Mouse (Mus musculus): ENCODE data around the gene Upk1b. TPM values are rescaled to one million over a fixed set of nuclear protein-coding genes. Genes with fewer than 3 reads are reported as not detected.
A peak's percentile ranks its signal among the peaks of the same experiment; 100 is the strongest.

Upk1b gene
- polyA plus RNA-seq, 1 experiment from 2014 or later = 18.0 TPM

GRCm38 (mm10) chr16:38785301-38785700, 14.8 kb downstream of the Upk1b start:
- Histone ChIP-seq H3K4me2 (ENCODE audit: low read depth, low read length) (no peak overlapping the region), H3K9me3 (replicated peaks; ENCODE audit: control insufficient read depth, low read length) (no peaks in the 10 kb centered on the region), H3K4me1 (ENCODE audit: control insufficient read depth, insufficient read depth, low read length) (no peaks in the 10 kb centered on the region), H3K4me3 (ENCODE audit: low read length) (no peak overlapping the region), H3K27me3 (ENCODE audit: control insufficient read depth, insufficient read depth, low read length) (no peaks in the 10 kb centered on the region), H3K27ac (ENCODE audit: low read length) (no peak overlapping the region), H3K36me3 (ENCODE audit: control insufficient read depth, insufficient read depth) (no peaks in the 10 kb centered on the region), H3K9ac (ENCODE audit: low read length) (no peak overlapping the region)
- 49% methylated on average over 7 of the region's 7 CpGs for WGBS
- no peak for ATAC-seq (replicated peaks; ENCODE audit: extremely low read depth, insufficient read depth, low FRiP score)

- Histone ChIP-seq H3K27me3 (ENCODE audit: control insufficient read depth, insufficient read depth, low read length) (no peaks in the 10 kb centered on the region), H3K9me3 (replicated peaks; ENCODE audit: control insufficient read depth, low read length) (no peaks in the 10 kb centered on the region), H3K36me3 (ENCODE audit: control insufficient read depth, insufficient read depth) (no peaks in the 10 kb centered on the region), H3K4me3 (ENCODE audit: low read length) (no peak overlapping the region), H3K4me2 (ENCODE audit: low read depth, low read length) (no peak overlapping the region), H3K27ac (ENCODE audit: low read length) (no peak overlapping the region), H3K4me1 (ENCODE audit: control insufficient read depth, insufficient read depth, low read length) (no peaks in the 10 kb centered on the region), H3K9ac (ENCODE audit: low read length) (no peak overlapping the region)
- 42% methylated on average over 2 of the region's 2 CpGs for WGBS
- no peak for ATAC-seq (replicated peaks; ENCODE audit: extremely low read depth, insufficient read depth, low FRiP score)
Measured at GRCm38 (mm10) chr16:38782524-38783067, 17.5 kb downstream of the Upk1b start.

GRCm38 (mm10) chr16:38781946-38782345, 18.2 kb downstream of the Upk1b start:
- Histone ChIP-seq H3K36me3 (ENCODE audit: control insufficient read depth, insufficient read depth) (no peaks in the 10 kb centered on the region), H3K9ac (ENCODE audit: low read length) (no peak overlapping the region), H3K27ac (ENCODE audit: low read length) (no peak overlapping the region), H3K4me1 (ENCODE audit: control insufficient read depth, insufficient read depth, low read length) (no peaks in the 10 kb centered on the region), H3K4me3 (ENCODE audit: low read length) (no peak overlapping the region), H3K4me2 (ENCODE audit: low read depth, low read length) (no peak overlapping the region), H3K9me3 (replicated peaks; ENCODE audit: control insufficient read depth, low read length) (no peaks in the 10 kb centered on the region), H3K27me3 (ENCODE audit: control insufficient read depth, insufficient read depth, low read length) (no peaks in the 10 kb centered on the region)
- no peak for ATAC-seq (replicated peaks; ENCODE audit: extremely low read depth, insufficient read depth, low FRiP score)
- WGBS = 52% methylated on average over 2 of the region's 2 CpGs

- Histone ChIP-seq H3K9ac (ENCODE audit: low read length) (no peak overlapping the region), H3K4me3 (ENCODE audit: low read length) (no peak overlapping the region), H3K9me3 (replicated peaks; ENCODE audit: control insufficient read depth, low read length) (no peaks in the 10 kb centered on the region), H3K4me1 (ENCODE audit: control insufficient read depth, insufficient read depth, low read length) (no peaks in the 10 kb centered on the region), H3K27ac (ENCODE audit: low read length) (no peak overlapping the region), H3K4me2 (ENCODE audit: low read depth, low read length) (no peak overlapping the region), H3K27me3 (ENCODE audit: control insufficient read depth, insufficient read depth, low read length) (no peaks in the 10 kb centered on the region), H3K36me3 (ENCODE audit: control insufficient read depth, insufficient read depth) (no peaks in the 10 kb centered on the region)
- 94% methylated on average over 7 of the region's 7 CpGs for WGBS
- no peak for ATAC-seq (replicated peaks; ENCODE audit: extremely low read depth, insufficient read depth, low FRiP score)
Measured at GRCm38 (mm10) chr16:38780960-38781572, 19.1 kb downstream of the Upk1b start.

- 50% methylated on average over 6 of the region's 6 CpGs for WGBS
- Histone ChIP-seq H3K36me3 (ENCODE audit: control insufficient read depth, insufficient read depth) (no peaks in the 10 kb centered on the region), H3K9me3 (replicated peaks; ENCODE audit: control insufficient read depth, low read length) (no peaks in the 10 kb centered on the region), H3K9ac (ENCODE audit: low read length) (no peak overlapping the region), H3K4me2 (ENCODE audit: low read depth, low read length) (no peak overlapping the region), H3K4me3 (ENCODE audit: low read length) (no peak overlapping the region), H3K4me1 (ENCODE audit: control insufficient read depth, insufficient read depth, low read length) (no peaks in the 10 kb centered on the region), H3K27ac (ENCODE audit: low read length) (no peak overlapping the region), H3K27me3 (ENCODE audit: control insufficient read depth, insufficient read depth, low read length) (no peaks in the 10 kb centered on the region)
- no peak for ATAC-seq (replicated peaks; ENCODE audit: extremely low read depth, insufficient read depth, low FRiP score)
Measured at GRCm38 (mm10) chr16:38776342-38776741, 23.8 kb downstream of the Upk1b start.

- H3K36me3 ChIP-seq (ENCODE audit: control insufficient read depth, insufficient read depth) = no peaks in the 10 kb centered on the region
- no peak overlapping the region for H3K4me3 ChIP-seq (ENCODE audit: low read length)
- no peak for ATAC-seq (replicated peaks; ENCODE audit: extremely low read depth, insufficient read depth, low FRiP score)
- H3K27me3 ChIP-seq (ENCODE audit: control insufficient read depth, insufficient read depth, low read length) = no peaks in the 10 kb centered on the region
- no peak overlapping the region for H3K27ac ChIP-seq (ENCODE audit: low read length)
- no peak overlapping the region for H3K9ac ChIP-seq (ENCODE audit: low read length)
- no peaks in the 10 kb centered on the region for H3K9me3 ChIP-seq (replicated peaks; ENCODE audit: control insufficient read depth, low read length)
- H3K4me2 ChIP-seq (ENCODE audit: low read depth, low read length) = no peak overlapping the region
- 60% methylated on average over 7 of the region's 7 CpGs for WGBS
- no peaks in the 10 kb centered on the region for H3K4me1 ChIP-seq (ENCODE audit: control insufficient read depth, insufficient read depth, low read length)
Measured at GRCm38 (mm10) chr16:38774964-38775746, 25.0 kb downstream of the Upk1b start.

GRCm38 (mm10) chr16:38772906-38773496, 27.1 kb downstream of the Upk1b start:
- no peak for ATAC-seq (replicated peaks; ENCODE audit: extremely low read depth, insufficient read depth, low FRiP score)
- H3K27ac ChIP-seq (ENCODE audit: low read length) = no peak overlapping the region

GRCm38 (mm10) chr16:38771145-38771544, 29.0 kb downstream of the Upk1b start:
- Histone ChIP-seq H3K9me3 (replicated peaks; ENCODE audit: control insufficient read depth, low read length) (no peaks in the 10 kb centered on the region), H3K27me3 (ENCODE audit: control insufficient read depth, insufficient read depth, low read length) (no peaks in the 10 kb centered on the region), H3K4me1 (ENCODE audit: control insufficient read depth, insufficient read depth, low read length) (no peaks in the 10 kb centered on the region), H3K27ac (ENCODE audit: low read length) (no peak overlapping the region), H3K4me3 (ENCODE audit: low read length) (no peak overlapping the region), H3K36me3 (ENCODE audit: control insufficient read depth, insufficient read depth) (peaks cover 14% of the 10 kb centered on the region), H3K4me2 (ENCODE audit: low read depth, low read length) (no peak overlapping the region), H3K9ac (ENCODE audit: low read length) (no peak overlapping the region)
- ATAC-seq (replicated peaks; ENCODE audit: extremely low read depth, insufficient read depth, low FRiP score) = no peak
- WGBS = 92% methylated on average over 6 of the region's 6 CpGs

More at GRCm38 (mm10) chr16:38772906-38773496, 27.1 kb downstream of the Upk1b start:
- no peaks in the 10 kb centered on the region for H3K27me3 ChIP-seq (ENCODE audit: control insufficient read depth, insufficient read depth, low read length)
- 55% methylated on average over 12 of the region's 12 CpGs for WGBS
- H3K9me3 ChIP-seq (replicated peaks; ENCODE audit: control insufficient read depth, low read length) = no peaks in the 10 kb centered on the region
- H3K4me3 ChIP-seq (ENCODE audit: low read length) = no peak overlapping the region
- H3K4me2 ChIP-seq (ENCODE audit: low read depth, low read length) = peak overlapping the region; percentile 18; the same call in 1 of the 2 replicates
- peaks cover 10% of the 10 kb centered on the region for H3K36me3 ChIP-seq (ENCODE audit: control insufficient read depth, insufficient read depth)
- H3K9ac ChIP-seq (ENCODE audit: low read length) = no peak overlapping the region
- no peaks in the 10 kb centered on the region for H3K4me1 ChIP-seq (ENCODE audit: control insufficient read depth, insufficient read depth, low read length)

GRCm38 (mm10) chr16:38769529-38769928, 30.6 kb downstream of the Upk1b start:
- no peak for ATAC-seq (replicated peaks; ENCODE audit: extremely low read depth, insufficient read depth, low FRiP score)
- peaks cover 14% of the 10 kb centered on the region for H3K36me3 ChIP-seq (ENCODE audit: control insufficient read depth, insufficient read depth)
- no peak overlapping the region for H3K27ac ChIP-seq (ENCODE audit: low read length)
- H3K4me2 ChIP-seq (ENCODE audit: low read depth, low read length) = no peak overlapping the region
- no peaks in the 10 kb centered on the region for H3K9me3 ChIP-seq (replicated peaks; ENCODE audit: control insufficient read depth, low read length)
- no peaks in the 10 kb centered on the region for H3K27me3 ChIP-seq (ENCODE audit: control insufficient read depth, insufficient read depth, low read length)
- 82% methylated on average over 9 of the region's 9 CpGs for WGBS
- H3K9ac ChIP-seq (ENCODE audit: low read length) = no peak overlapping the region
- no peaks in the 10 kb centered on the region for H3K4me1 ChIP-seq (ENCODE audit: control insufficient read depth, insufficient read depth, low read length)
- no peak overlapping the region for H3K4me3 ChIP-seq (ENCODE audit: low read length)
